Mouse (Mus musculus): Measurements from ENCODE around the gene C3ar1. TPM values are rescaled to one million over a fixed set of nuclear protein-coding genes. Genes with fewer than 3 reads are reported as not detected.

C3ar1 gene
- polyA plus RNA-seq, 1 experiment from 2014 or later: 1.5 TPM

DNA sequence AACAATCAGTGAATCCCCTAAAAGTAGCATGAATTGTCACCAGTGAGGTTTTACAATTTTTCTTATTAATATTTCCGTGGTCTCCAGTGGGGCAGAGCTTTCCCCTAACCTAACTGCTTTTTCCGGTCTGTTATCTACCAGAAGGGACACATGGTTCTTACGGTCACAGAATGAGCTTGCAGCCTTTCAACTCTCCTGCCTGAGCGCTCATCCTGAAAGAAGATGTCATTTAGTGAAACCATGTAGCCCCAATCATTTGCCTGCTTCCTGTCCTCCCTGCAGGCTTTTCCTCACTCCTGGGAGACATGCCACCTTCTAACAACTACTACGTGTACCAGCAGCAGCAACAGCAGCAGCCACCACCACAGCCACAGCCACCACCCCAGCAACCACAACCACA lies 18.4 kb downstream of the C3ar1 start:
- H3K4me2 ChIP-seq: no peak overlapping the region
- H3K27me3 ChIP-seq (ENCODE audit: control insufficient read depth, insufficient read depth, low read length): no peaks in the 10 kb centered on the region
- WGBS (ENCODE audit: insufficient replicate concordance): 91% methylated on average over 5 of the region's 5 CpGs
- peaks cover 38% of the 10 kb centered on the region for H3K36me3 ChIP-seq (ENCODE audit: control insufficient read depth, insufficient read depth, low read length)
- ATAC-seq (replicated peaks; ENCODE audit: insufficient number of reproducible peaks, low FRiP score, low TSS enrichment): no peak
- H3K9me3 ChIP-seq (replicated peaks; ENCODE audit: control insufficient read depth, low read length): peaks cover 4% of the 10 kb centered on the region; the same call in 1 of the 2 replicates
- no peak overlapping the region for H3K27ac ChIP-seq (ENCODE audit: low read depth, low read length)
- no peak overlapping the region for H3K9ac ChIP-seq (ENCODE audit: low read depth, low read length)
- no peak overlapping the region for H3K4me3 ChIP-seq (ENCODE audit: low read depth, low read length)
- no peaks in the 10 kb centered on the region for H3K4me1 ChIP-seq (ENCODE audit: control insufficient read depth, insufficient read depth, low read length)

DNA sequence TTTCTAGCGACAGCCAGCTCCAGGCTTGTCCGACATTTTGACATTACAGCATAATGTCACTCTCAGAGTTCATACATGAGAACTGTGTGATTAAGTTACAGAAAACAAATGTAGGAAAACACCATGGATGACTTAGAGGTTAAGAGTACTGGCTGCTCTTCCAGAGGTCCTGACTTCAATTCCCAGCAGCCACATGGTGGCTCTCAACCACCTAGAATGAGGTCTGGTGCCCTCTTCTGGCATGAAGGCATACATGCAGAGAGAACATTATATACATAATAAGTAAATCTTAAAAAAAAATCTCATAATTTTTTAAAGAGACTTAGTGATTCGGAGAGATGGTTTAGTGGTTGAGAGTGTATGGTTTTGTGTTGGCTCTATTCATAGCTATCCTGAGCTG lies 19.0 kb downstream of the C3ar1 start:
- H3K9ac ChIP-seq (ENCODE audit: low read depth, low read length): no peak overlapping the region
- 96% methylated on average over 3 of the region's 3 CpGs for WGBS (ENCODE audit: insufficient replicate concordance)
- no peaks in the 10 kb centered on the region for H3K27me3 ChIP-seq (ENCODE audit: control insufficient read depth, insufficient read depth, low read length)
- H3K27ac ChIP-seq (ENCODE audit: low read depth, low read length): no peak overlapping the region
- H3K4me2 ChIP-seq: no peak overlapping the region
- peaks cover 4% of the 10 kb centered on the region; the same call in 1 of the 2 replicates for H3K9me3 ChIP-seq (replicated peaks; ENCODE audit: control insufficient read depth, low read length)
- H3K36me3 ChIP-seq (ENCODE audit: control insufficient read depth, insufficient read depth, low read length): peaks cover 42% of the 10 kb centered on the region
- no peak overlapping the region for H3K4me3 ChIP-seq (ENCODE audit: low read depth, low read length)
- H3K4me1 ChIP-seq (ENCODE audit: control insufficient read depth, insufficient read depth, low read length): no peaks in the 10 kb centered on the region
- no peak for ATAC-seq (replicated peaks; ENCODE audit: insufficient number of reproducible peaks, low FRiP score, low TSS enrichment)

DNA sequence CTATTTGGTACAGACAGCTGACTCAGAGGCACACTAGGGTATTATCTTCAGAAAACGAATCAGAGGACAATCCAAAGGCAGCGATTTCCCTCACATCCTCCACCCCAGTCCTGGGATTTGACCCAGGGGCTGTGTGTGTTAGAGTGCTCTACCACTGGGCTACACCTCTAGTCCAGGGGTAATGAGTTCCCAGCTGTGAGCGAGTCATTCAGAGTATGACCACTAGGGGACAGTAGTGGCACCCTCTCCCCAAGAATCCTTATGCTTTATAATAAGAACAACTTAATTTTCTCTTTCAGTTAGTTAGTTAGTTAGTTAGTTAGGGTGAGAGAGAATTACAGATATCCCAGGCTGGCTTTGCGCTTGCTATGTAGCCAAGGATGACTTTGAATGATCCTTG lies 21.6 kb downstream of the C3ar1 start:
- Histone ChIP-seq H3K27ac (ENCODE audit: low read depth, low read length) (no peak overlapping the region), H3K9me3 (replicated peaks; ENCODE audit: control insufficient read depth, low read length) (peaks cover 4% of the 10 kb centered on the region; the same call in 1 of the 2 replicates), H3K27me3 (ENCODE audit: control insufficient read depth, insufficient read depth, low read length) (no peaks in the 10 kb centered on the region), H3K4me1 (ENCODE audit: control insufficient read depth, insufficient read depth, low read length) (no peaks in the 10 kb centered on the region), H3K9ac (ENCODE audit: low read depth, low read length) (no peak overlapping the region), H3K4me2 (no peak overlapping the region), H3K36me3 (ENCODE audit: control insufficient read depth, insufficient read depth, low read length) (peaks cover 35% of the 10 kb centered on the region), H3K4me3 (ENCODE audit: low read depth, low read length) (no peak overlapping the region)
- no peak for ATAC-seq (replicated peaks; ENCODE audit: insufficient number of reproducible peaks, low FRiP score, low TSS enrichment)
- 56% methylated on average over 4 of the region's 4 CpGs for WGBS (ENCODE audit: insufficient replicate concordance)

DNA sequence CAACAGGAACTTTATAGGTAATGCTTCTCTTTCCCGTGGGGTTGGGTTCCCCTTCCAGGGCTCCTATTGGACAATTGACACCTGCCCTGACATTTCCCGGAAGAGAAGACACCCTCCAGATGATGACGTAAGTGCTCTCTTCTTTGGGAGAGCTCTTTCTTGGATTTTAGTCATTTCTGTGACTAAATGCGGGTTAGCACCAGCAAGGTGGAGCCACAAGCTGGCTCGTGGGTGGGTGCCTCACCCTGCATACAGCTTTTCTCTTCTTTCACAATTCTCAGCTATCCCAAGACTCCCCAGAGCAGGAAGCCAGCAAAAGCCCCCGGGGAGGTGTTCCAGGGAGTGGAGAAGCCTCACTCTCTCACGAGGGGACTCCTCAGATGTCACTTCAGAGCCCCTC lies 23.1 kb downstream of the C3ar1 start:
- Histone ChIP-seq H3K27ac (ENCODE audit: low read depth, low read length) (no peak overlapping the region), H3K9ac (ENCODE audit: low read depth, low read length) (no peak overlapping the region), H3K36me3 (ENCODE audit: control insufficient read depth, insufficient read depth, low read length) (peaks cover 31% of the 10 kb centered on the region), H3K4me3 (ENCODE audit: low read depth, low read length) (no peak overlapping the region), H3K27me3 (ENCODE audit: control insufficient read depth, insufficient read depth, low read length) (no peaks in the 10 kb centered on the region), H3K4me1 (ENCODE audit: control insufficient read depth, insufficient read depth, low read length) (no peaks in the 10 kb centered on the region), H3K9me3 (replicated peaks; ENCODE audit: control insufficient read depth, low read length) (peaks cover 4% of the 10 kb centered on the region; the same call in 1 of the 2 replicates), H3K4me2 (no peak overlapping the region)
- 82% methylated on average over 7 of the region's 7 CpGs for WGBS (ENCODE audit: insufficient replicate concordance)
- ATAC-seq (replicated peaks; ENCODE audit: insufficient number of reproducible peaks, low FRiP score, low TSS enrichment): no peak

DNA sequence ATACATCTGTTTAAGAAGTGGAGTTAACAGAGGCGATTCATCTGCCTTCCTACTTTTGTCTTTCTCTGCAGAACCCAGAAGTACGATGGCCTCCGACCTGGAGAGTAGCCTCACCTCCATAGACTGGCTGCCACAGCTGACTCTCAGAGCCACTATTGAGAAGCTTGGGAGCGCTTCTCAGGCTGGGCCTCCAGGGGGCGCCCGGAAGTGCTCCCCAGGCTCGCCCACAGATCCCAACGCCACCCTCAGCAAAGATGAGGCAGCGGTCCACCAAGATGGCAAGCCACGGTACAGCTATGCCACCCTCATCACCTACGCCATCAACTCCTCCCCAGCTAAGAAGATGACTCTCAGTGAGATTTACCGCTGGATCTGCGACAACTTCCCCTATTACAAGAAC lies 27.9 kb downstream of the C3ar1 start:
- Histone ChIP-seq H3K4me1 (ENCODE audit: control insufficient read depth, insufficient read depth, low read length) (peaks cover 28% of the 10 kb centered on the region), H3K4me2 (no peak overlapping the region), H3K36me3 (ENCODE audit: control insufficient read depth, insufficient read depth, low read length) (peaks cover 11% of the 10 kb centered on the region), H3K27me3 (ENCODE audit: control insufficient read depth, insufficient read depth, low read length) (no peaks in the 10 kb centered on the region), H3K27ac (ENCODE audit: low read depth, low read length) (no peak overlapping the region), H3K9ac (ENCODE audit: low read depth, low read length) (no peak overlapping the region), H3K9me3 (replicated peaks; ENCODE audit: control insufficient read depth, low read length) (no peaks in the 10 kb centered on the region), H3K4me3 (ENCODE audit: low read depth, low read length) (no peak overlapping the region)
- 50% methylated on average over 13 of the region's 13 CpGs for WGBS (ENCODE audit: insufficient replicate concordance)
- no peak for ATAC-seq (replicated peaks; ENCODE audit: insufficient number of reproducible peaks, low FRiP score, low TSS enrichment)

DNA sequence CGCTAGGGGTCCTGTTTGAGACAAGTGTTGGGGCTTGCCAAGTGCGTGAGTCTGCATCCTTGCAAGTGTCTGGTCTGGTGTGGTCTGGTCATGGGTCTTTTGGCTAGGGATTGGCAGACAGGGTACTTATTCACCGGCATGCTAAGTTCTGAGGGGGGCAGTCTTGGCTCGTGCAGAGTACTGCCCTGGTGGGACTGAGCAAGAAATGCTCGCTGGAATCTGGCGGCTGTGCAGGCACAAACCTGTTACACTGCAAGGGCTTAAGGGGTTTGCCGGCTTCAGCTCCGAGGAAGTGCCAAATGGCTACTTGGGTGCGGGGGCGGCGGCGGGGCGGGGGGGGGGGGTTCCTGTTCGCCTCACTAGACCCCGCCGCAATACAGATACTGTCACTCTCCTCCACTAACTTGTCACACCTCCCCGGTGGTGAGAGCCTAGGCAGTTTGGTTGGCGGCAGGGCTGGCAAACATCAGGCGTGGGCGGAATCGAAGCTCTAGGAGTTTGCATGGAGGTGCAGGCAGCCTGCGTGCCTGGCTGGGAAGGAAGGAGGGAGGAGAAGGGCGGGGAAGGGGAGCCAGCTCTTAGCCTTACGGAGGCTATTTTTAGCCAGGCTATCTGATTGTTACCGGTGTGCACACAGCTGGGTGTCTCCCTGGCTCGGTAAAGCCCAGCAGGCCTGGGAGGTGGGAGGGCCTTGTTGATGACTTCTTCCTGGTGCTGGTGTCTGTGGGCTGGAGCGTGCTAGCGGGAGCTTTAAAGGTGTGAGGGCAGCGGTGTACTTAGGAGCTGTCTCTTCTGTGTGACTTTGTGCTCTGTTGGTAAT lies 29.8 kb downstream of the C3ar1 start:
- Histone ChIP-seq H3K27ac (ENCODE audit: low read depth, low read length) (peak overlapping the region; percentile 90), H3K36me3 (ENCODE audit: control insufficient read depth, insufficient read depth, low read length) (0 out of 2 replicates have a peak, but pooled peaks cover 7% of the 10 kb centered on the region), H3K4me3 (ENCODE audit: low read depth, low read length) (peak overlapping the region; percentile 49), H3K27me3 (ENCODE audit: control insufficient read depth, insufficient read depth, low read length) (no peaks in the 10 kb centered on the region), H3K4me1 (ENCODE audit: control insufficient read depth, insufficient read depth, low read length) (peaks cover 37% of the 10 kb centered on the region), H3K9ac (ENCODE audit: low read depth, low read length) (peak overlapping the region; percentile 72), H3K4me2 (peak overlapping the region; percentile 89), H3K9me3 (replicated peaks; ENCODE audit: control insufficient read depth, low read length) (no peaks in the 10 kb centered on the region)
- under 1% methylated on average over 29 of the region's 29 CpGs for WGBS (ENCODE audit: insufficient replicate concordance)
- ATAC-seq (replicated peaks; ENCODE audit: insufficient number of reproducible peaks, low FRiP score, low TSS enrichment): peak; percentile 89

DNA sequence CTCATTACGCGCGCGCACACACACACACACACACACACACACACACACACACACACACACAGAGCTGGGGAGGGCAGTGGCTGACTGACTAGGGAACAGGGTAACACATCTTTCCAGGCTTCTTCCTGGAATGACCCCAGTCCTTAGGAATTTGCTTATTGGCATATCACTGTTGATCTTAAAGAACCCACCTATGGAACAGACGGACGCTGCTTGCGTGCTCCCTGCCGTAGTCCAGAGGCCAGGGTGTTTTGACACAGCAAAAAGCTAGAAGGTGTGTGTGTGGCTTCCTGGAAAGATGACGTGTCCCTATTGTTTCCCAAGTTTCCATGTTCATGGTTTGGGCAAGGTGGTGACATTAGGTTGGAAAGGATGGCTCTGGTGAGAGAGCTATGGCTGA lies 30.8 kb downstream of the C3ar1 start:
- Histone ChIP-seq H3K27me3 (ENCODE audit: control insufficient read depth, insufficient read depth, low read length) (no peaks in the 10 kb centered on the region), H3K36me3 (ENCODE audit: control insufficient read depth, insufficient read depth, low read length) (0 out of 2 replicates have a peak, but pooled peaks cover 7% of the 10 kb centered on the region), H3K4me2 (peak overlapping the region; percentile 89), H3K4me3 (ENCODE audit: low read depth, low read length) (no peak overlapping the region), H3K9me3 (replicated peaks; ENCODE audit: control insufficient read depth, low read length) (no peaks in the 10 kb centered on the region), H3K4me1 (ENCODE audit: control insufficient read depth, insufficient read depth, low read length) (peaks cover 44% of the 10 kb centered on the region), H3K27ac (ENCODE audit: low read depth, low read length) (peak overlapping the region; percentile 90), H3K9ac (ENCODE audit: low read depth, low read length) (no peak overlapping the region)
- ATAC-seq (replicated peaks; ENCODE audit: insufficient number of reproducible peaks, low FRiP score, low TSS enrichment): no peak
- WGBS (ENCODE audit: insufficient replicate concordance): 80% methylated on average over 9 of the region's 9 CpGs

DNA sequence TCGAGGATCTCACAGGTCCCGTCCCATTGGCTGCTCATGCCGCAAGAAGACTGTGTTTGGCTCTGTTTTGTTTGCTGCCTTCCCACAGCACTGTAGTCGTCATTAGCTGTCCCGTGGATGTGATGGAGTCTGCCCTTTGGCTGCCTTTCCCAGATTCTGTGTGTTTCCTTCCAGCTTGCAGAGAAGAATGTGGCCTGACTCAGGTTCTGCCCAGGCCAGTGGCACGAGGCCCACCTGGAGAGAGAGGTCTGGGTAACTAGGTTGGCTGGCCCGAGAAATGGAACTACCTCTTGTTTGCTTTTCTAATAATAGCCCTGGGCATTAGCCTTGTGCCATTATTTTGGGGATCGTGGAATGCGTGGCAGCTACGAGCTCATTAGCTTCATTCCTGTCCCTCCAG lies 31.9 kb downstream of the C3ar1 start:
- Histone ChIP-seq H3K4me1 (ENCODE audit: control insufficient read depth, insufficient read depth, low read length) (peaks cover 44% of the 10 kb centered on the region), H3K4me3 (ENCODE audit: low read depth, low read length) (no peak overlapping the region)
- WGBS (ENCODE audit: insufficient replicate concordance): 54% methylated on average over 10 of the region's 10 CpGs

DNA sequence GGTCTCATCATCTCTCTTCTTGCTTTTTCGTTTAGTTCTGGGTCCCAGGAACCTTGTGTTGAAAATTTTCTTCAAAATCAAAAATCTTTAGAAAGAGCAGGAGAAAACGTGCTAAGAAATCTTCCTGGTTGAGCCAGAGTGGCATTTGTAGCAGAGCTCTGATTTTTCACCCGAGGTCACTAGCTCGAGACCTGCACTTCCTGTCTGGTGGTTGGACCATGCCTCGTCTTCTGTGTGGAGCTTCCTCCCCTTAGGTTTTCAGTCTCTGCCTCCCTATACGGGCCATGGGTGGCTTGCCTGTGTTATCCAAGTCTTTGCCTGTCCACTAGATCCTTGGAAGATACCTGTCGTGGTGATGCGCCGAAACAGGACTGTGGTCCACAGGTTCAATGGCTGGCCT lies 34.1 kb downstream of the C3ar1 start:
- Histone ChIP-seq H3K4me3 (ENCODE audit: low read depth, low read length) (no peak overlapping the region; the same call in 1 of the 2 replicates), H3K9ac (ENCODE audit: low read depth, low read length) (no peak overlapping the region), H3K36me3 (ENCODE audit: control insufficient read depth, insufficient read depth, low read length) (no peaks in the 10 kb centered on the region), H3K9me3 (replicated peaks; ENCODE audit: control insufficient read depth, low read length) (no peaks in the 10 kb centered on the region), H3K27ac (ENCODE audit: low read depth, low read length) (no peak overlapping the region), H3K4me1 (ENCODE audit: control insufficient read depth, insufficient read depth, low read length) (peaks cover 42% of the 10 kb centered on the region), H3K4me2 (peak overlapping the region; percentile 83), H3K27me3 (ENCODE audit: control insufficient read depth, insufficient read depth, low read length) (no peaks in the 10 kb centered on the region)
- WGBS (ENCODE audit: insufficient replicate concordance): 69% methylated on average over 9 of the region's 9 CpGs
- ATAC-seq (replicated peaks; ENCODE audit: insufficient number of reproducible peaks, low FRiP score, low TSS enrichment): no peak

More for the DNA sequence above, 31.9 kb downstream of the C3ar1 start:
- Histone ChIP-seq H3K9ac (ENCODE audit: low read depth, low read length) (no peak overlapping the region), H3K27me3 (ENCODE audit: control insufficient read depth, insufficient read depth, low read length) (no peaks in the 10 kb centered on the region), H3K36me3 (ENCODE audit: control insufficient read depth, insufficient read depth, low read length) (0 out of 2 replicates have a peak, but pooled peaks cover 3% of the 10 kb centered on the region), H3K27ac (ENCODE audit: low read depth, low read length) (peak overlapping the region; percentile 57; the same call in 1 of the 2 replicates), H3K4me2 (no peak overlapping the region; the same call in 1 of the 2 replicates), H3K9me3 (replicated peaks; ENCODE audit: control insufficient read depth, low read length) (no peaks in the 10 kb centered on the region)
- no peak for ATAC-seq (replicated peaks; ENCODE audit: insufficient number of reproducible peaks, low FRiP score, low TSS enrichment)

Measured in heart, embryonic 11.5 days (tissue).